Mouse (Mus musculus) heart, postnatal 14 days (tissue): ENCODE measurements around the gene Gm10260. TPM values are rescaled to one million over a fixed set of nuclear protein-coding genes. Genes with fewer than 3 reads are reported as not detected.

Source experiments
- DNase-seq, 2 experiments: peaks; one replicate each; pipeline ENCODE4 v3.0.0; 2021 to 2022
- intact Hi-C: fragments of 180-260 bp; cut with DNase I; formaldehyde crosslinking; loops from one replicate; pipeline ENCODE4 v1.15.1; 2025
- total RNA-seq, 2 experiments: library from RNA; stranded (reverse); gene quantifications; 2 replicates each; pipeline ENCODE4 v1.2.3; 2021

The Gm10260 gene
- total RNA-seq, 2 experiments from 2014 or later: 102 to 115 TPM

DNA sequence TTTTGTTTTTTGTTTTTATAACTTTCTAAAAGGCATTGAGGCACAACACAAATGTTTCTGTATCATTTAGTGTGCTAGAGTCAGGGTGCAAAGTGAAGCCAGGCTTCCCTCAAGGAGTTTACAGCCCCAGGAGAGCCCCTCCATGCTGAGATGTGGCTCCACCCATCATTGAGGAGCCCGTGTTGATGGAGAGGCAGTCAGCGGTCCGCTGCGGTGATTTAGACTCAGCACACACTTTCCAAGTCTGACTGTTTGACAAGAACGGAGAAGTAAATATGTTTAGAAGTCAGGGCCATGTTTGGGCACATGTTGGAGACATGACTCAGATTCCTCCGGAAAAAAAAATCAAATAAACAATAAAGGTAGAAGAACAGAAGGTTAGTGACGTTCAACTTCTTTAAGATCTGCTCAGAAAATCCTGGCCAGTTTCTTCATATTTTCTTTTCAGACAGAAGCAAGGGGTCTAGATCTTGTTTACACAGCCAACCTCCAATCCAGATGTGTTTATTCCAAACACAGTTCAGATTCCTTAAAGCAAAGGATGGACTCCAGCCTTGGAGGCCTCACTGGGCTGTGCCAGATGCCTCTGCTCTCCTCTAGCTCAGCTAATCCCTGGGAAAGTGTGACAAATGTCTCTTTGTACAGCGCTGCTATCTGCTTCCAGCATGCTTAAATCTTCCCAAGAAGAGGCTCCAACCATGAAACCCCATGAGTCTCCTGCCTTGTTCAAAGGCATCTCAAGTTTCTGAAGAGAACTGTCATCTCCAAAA lies 47.7 kb downstream of the Gm10260 start:
- intact Hi-C loops: no loop called here
- no peak for DNase-seq

DNA sequence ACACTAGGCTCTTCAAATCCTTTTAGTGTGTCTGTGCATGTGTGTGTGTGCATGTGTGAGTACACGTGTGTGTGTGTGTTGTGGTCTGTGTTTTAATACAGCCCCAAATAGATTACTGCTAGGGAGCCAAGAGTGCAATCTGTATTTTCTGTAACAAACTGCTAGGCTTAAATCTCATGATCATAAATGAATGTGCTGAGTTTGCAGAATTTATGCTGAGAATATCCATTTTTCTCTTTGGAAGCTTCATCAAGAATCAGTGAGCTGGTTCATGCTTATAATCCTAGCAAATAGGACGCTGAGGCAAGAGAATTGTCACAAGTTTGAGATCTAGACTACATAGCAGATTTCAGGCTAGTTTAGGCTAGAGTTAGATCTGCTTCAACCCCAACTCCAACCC lies 48.9 kb downstream of the Gm10260 start:
- intact Hi-C loops: no loop called here
- DNase-seq: no peak
